Mouse (Mus musculus): Measurements from ENCODE around the gene Gatd1.
A peak's percentile ranks its signal among the peaks of the same experiment; 100 is the strongest.
"Not testable (repeated sequence)": the region's sequence is repeated elsewhere in the genome, so short reads cannot be mapped to it uniquely, and the experiment has no call there.

Gene Gatd1

DNA sequence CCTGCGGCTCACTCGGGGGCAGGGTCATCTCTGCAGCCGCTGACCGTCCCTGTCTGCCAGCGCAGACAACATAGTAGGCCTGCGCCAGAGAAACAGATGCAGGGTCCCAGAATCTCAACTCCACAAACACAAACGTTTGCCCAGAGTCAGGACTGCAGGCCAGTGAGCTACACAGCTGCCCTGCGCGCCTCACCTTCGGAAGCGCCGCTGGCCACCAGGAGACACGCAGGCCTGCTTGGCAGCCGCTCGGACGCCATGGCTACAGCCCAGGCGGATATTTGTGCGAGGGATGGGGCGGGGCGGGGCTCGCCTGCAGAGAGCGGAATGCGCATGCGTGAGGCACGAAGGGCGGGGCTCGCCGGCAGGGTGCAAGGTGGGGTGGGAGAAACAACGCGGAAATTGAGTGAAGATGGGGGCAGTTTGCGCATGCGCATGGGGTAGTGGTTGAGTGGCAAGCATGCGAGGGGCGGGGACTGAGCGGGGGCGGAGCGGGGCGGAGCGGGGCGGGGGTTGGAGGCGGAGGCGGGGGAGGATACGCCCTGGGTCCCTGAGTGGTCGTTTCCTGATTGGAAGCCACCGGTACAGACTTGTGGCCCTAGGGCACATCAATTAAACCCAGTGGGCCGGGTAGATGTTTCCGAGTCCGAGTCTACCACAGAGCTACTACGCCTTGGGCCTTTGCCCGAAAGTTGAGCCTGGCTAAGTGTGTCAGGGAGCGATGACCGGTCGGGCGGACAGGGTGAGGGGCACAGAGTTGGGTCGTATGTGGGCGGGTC lies at the start of gene Gatd1:
Gatd1 (minus strand) TSS at position 328 of the 776 bp plus-strand sequence.
- DNase-seq (ENCODE audit: low spot score) = peak; percentile 99

DNA sequence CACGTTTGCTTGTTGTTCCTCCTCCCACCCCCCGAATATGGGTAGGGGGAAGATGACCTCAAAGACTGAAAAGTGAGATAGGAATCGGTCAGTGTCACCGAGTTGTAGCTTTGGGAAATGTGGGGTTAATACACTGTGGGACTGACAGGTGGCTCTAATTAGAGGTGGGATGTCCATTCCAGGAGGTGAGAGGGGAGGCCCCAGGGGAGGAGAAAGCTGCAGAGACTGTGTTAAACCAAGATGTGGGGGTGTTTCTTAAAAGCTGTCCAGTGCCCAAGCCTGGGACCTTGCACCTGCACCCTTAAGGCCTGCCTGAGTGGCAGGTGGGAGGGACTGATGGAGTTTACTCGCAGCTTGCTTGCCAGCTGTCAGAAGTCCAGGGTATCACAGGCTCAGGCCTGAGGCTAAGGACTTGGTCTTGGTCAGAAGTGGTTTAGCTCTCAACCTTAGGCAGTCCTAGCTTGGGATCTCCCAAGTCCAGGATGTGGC lies 48.4 kb upstream of the Gatd1 start:
- no peak for DNase-seq (ENCODE audit: low spot score)

DNA sequence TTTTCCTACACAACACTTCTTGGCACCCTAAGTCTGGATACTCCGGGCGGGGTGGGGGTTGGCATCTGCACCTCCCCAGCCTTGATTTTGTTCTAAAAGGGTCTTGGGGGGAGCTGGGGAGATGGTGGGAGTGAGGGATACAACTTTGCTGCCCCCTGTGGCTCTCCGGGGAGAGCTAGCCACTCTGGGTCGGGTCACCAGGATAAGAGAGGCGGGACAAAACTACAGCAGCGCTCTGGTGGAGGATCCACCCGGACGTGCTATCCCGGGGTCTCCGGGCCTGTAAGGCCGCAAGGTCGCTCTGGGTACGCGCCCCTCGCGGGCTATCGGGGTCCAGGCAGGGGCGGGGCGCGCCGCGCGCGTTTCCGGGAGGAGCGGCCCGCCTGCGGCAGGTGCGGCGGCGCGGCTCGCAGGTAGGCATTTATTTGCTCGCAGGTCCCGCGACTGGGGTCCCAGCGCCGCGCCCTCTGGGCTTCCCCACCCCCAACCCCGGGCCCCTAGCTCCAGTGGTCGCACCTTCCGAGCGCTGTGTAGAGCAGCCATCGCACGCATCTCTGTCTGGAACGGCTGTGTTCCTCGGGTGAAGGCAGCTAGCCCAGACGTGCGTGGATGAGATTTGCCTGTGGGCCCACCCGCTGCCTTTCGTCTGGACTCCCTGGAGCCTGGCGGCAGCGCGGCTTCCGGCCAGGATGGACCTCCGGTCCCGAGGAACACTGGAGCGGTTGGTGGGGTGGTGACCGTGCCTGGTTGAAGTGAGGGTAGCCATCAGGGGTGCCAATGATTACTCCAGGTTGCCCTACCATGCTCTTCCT lies 47.8 kb upstream of the Gatd1 start:
- DNase-seq (ENCODE audit: low spot score) = no peak

DNA sequence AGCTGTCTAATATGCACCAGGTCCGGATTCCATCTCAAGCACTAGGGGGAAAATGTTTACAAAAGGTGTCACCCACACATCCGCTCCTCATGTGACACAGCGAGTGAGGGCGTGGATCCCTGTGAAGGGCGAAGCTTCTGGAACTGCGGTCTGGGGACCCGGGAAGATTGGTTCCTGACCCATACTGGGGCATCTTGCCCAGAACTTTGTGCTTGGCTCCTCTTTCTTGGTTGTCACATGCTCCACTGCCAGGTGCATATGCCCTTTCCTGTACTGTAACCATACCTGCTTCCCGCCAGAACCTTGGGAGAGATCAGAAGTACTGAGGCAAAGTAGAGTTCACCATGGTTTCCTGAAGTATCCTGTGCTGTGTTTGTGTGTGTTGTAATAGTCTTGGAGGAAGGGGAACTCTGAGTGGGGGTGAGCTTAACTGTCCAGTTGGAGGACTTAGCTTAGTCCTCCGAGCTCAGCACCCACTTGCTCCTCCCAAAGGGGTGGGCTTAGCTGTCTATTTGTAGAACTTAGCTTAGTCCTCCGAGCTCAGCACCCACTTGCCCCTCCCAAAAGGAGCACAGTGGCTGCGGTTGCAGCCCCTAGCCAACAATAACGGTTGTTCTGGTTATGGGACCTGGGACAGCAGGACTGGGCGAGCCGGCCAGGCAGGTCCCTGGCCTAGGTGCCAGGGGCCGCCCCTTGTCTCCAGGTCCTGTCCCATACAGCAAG lies 46.6 kb upstream of the Gatd1 start, which contains the start of gene Cracr2b:
Cracr2b (plus strand) TSS at position 704 of the 723 bp plus-strand sequence.
- no peak for DNase-seq (ENCODE audit: low spot score)

DNA sequence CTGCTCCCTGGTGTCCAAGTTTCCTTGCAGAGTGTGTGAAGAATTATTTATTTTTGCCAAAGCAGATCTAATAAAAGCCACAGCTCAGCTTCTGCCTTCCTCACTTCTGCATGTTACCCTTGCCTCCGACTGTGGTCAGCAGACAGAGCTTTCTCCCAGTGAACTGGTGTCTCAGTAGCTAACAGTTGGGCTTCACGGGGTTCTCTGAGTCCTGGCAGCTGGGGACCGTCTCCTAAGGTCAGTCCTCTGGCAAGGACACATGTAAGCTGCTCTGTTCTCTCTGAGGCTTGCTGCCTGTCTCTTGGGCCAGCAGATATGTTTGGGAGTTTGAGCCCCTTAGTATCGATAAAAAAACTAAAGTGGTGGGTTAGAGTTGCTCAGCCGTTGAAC lies 46.1 kb upstream of the Gatd1 start:
- DNase-seq (ENCODE audit: low spot score) = no peak

DNA sequence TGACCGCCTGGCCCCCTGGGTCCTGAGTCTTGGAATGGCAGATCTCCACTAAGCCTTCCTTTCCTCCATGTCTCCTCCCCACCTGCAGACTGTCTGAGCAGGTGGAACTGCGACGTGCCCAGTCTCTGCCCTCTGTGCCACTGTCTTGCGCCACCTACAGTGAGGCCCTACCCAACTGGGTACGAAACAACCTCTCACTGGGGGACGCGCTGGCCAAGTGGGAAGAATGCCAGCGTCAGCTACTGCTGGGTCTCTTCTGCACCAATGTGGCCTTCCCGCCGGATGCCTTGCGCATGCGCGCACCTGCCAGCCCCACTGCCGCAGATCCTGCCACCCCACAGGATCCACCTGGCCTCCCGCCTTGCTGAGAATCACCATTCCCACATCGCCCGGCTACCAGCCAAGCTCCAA lies 45.4 kb upstream of the Gatd1 start:
- DNase-seq (ENCODE audit: low spot score) = no peak

DNA sequence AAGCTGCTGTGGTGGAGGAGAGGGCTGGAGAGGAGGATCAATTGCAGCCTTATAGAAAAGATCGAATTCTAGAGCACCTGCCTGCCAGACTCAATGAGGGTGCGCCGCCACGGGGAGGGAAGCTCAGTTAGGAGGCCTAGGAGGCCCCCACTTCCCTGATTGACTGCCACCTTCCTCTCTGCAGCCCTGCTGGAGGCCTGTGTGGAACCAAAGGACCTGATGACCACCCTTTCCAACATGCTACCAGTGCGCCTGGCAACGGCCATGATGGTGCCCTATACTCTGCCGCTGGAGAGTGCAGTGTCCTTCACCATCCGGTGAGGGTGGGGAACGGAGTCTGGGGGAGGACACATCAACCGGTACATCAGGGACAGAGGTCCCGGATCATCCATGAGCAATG lies 44.7 kb upstream of the Gatd1 start:
- no peak for DNase-seq (ENCODE audit: low spot score)

DNA sequence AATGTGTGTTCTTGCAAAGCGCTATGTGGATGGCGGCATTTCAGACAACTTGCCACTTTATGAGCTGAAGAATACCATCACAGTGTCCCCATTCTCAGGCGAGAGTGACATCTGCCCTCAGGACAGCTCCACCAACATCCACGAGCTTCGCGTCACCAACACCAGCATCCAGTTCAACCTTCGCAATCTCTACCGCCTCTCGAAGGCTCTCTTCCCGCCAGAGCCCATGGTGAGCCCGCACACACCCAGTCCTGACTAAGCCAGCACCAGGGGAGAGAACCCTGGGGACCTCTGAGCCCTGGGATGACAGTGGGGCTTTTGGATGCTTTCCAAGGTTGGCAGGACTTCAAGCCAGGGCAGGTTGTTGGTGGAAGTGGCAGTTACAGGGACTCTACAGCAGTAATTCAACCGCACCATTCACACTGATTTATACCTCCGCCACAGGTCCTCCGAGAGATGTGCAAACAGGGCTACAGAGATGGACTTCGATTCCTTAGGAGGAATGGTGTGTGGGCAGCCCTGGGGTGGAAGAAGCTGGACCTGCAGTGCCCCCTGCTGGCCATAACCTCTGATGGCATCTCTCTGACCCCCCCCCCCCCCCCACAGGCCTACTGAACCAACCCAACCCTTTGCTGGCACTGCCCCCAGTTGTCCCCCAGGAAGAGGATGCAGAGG lies 44.2 kb upstream of the Gatd1 start:
- no peak for DNase-seq (ENCODE audit: low spot score)

DNA sequence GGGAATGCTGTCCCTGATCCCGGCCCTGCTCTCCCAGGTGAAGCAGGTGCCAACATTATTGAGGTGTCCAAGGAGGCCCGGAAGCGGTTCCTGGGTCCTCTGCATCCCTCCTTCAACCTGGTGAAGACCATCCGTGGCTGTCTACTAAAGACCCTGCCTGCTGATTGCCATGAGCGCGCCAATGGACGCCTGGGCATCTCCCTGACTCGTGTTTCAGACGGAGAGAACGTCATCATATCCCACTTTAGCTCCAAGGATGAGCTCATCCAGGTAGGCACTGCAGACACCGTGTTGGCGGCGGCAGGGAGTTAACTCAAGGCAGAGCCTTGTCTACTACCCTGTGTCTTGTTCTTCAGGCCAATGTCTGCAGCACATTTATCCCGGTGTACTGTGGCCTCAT lies 43.3 kb upstream of the Gatd1 start:
- DNase-seq (ENCODE audit: low spot score) = no peak

DNA sequence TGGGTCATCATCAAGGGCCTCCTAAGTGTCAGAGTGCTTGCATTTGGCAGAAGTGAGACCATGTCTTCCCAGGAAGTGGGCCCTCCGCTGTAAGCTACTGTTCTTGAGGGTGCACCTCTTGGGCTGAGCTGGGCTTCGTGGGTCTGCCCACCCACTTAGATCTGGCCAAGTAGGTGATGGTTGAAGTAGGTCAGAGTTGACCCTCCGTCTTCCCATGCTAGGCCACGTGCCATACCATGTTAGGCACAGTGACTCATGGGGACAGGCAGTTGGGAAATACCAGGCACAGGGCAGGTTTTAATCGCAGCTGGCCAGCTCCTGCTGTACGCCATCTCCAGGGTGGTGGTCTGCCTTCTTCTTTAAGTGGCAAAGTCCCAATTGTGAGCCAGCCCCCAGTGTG lies 42.8 kb upstream of the Gatd1 start:
- no peak for DNase-seq (ENCODE audit: low spot score)

DNA sequence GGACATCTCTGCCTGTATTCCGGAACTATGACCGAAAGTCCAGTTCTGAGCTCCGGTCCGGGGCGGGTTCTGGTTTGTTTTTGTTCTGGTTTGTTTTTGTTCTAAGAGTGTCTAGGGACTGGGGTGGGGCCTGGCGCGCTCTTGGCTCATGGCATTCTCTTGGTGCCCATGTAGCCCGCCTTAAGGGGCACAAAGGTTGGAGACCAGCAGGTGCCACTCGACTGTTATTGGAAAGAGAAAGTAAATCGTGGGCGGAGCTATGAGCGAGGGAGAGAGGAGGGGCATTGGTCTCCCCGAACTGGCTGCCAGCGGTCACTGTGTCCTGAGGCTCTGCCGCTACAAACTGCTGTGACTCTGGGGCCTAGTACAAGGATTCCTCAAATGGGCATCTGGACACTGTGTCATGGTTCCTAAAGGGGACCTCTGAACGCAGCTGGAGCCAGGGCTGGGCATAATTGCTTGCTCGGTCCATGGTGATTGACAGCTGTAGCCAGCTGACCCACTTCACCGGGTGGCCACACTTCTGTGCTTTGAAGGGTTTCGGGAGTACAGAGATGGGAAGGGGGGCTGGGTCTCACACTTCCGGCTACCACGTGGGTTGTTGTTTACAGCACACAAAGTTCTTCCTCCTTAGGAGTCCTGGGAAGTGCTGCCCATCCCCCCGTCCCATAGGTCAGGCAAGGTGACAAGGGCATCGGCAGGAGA lies 41.8 kb upstream of the Gatd1 start:
- peak; percentile 65 for DNase-seq (ENCODE audit: low spot score)

DNA sequence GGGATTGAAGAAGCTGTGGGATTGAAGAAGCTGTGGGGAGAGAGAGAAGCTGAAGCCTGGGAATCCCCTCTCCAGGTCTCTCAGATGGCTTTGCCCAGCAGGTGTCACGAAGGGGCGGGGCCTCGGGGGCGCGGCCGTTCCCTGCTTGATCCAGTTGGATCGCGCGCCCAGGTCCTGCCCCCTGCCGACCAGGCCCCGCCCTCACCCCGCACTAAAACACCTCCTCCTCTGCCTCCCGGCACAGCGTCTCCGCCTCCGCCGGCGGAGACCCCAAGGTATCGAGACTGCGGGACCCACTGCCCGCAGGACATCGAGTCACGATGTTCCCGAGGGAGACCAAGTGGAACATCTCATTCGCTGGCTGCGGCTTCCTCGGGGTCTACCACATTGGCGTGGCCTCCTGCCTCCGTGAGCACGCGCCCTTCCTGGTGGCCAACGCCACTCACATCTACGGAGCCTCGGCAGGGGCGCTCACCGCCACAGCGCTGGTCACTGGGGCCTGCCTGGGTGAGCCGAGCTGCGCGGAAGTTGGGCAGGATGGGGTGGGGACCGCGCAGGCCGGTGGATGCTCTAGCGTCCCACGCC lies 41.1 kb upstream of the Gatd1 start, which contains the start of gene Pnpla2:
Pnpla2 (plus strand) TSS at position 232 of the 585 bp plus-strand sequence.
- DNase-seq (ENCODE audit: low spot score) = peak; percentile 91

DNA sequence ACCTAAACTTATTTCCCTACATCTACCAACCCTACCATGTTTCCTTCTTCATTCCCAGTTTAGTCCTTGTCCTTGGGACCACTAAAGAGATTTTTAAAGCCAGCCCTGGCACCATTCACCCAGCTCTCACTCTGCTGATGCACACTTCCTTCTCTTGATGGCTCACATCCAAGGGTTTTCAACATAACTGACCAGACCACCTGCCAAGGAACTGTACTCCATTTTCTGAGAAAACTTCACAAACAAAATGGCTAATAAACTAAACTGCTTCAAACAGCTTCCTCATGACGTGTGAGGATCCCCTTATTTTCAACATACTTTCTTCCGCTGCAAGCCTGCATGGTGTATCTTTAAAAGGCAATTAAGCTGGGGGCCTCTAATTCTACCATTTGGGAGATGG lies 39.7 kb upstream of the Gatd1 start:
- no peak for DNase-seq (ENCODE audit: low spot score)

DNA sequence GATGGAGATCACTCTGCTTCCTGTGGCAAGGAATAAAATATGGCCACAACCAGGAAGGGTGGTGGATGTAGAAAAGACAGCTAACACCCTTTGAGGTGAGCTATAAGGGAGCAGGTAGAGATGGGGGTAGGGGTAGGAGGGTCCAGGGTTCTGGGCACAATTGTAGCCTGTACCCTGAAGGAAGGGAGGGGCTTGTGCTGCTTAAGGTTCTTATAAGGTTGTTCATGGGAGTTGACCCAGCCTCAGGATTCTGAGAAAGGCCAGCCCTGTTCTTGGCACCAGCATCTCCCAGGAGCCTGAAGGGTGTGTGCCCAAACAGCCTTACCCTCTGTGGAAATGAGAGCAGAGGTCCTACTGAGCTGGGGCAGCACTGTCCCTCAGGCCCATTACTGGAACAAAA lies 38.0 kb upstream of the Gatd1 start:
- no peak for DNase-seq (ENCODE audit: low spot score)

DNA sequence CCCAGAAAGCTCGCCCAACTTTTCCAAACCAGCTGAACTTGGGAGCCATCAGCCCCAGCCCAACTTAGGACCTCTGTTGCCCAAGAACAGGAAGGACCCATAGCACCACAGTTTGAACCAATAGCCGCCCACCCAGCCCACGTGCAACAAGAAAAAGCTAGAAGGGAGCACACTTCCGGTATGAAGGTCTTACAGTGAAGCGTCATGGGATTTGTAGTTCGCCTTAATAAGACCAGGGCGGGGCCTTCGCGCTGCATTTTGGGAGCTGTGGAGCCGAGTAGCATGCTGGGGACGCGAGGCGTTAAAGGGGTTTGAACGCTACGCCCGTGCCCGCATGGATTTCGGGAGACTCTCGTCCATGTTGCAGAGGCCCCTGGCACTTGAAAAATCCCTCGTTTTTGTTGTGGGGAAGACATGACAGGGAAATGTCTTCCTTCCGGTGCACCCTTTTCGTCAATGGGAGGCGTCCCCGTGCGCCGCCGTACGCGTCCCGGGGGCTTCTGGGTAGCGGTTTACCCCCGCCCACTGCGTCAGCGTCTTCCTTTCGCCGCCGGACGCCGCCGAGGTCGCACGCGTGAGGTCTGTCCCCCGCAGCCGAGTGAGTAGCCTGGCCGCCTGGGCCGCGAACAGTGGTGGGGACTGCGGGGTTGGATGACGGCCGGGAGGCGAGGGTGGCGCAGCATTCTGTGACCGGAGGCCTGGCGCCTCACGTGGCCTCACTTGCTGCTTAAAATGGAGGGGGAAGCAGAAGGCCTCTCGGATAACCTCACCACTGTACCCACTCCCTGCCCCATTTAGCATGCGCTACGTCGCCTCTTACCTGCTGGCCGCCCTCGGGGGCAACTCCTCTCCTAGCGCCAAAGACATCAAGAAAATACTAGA lies 33.4 kb upstream of the Gatd1 start, which contains the start of gene Rplp2:
Rplp2 (plus strand) TSS at position 261 of the 882 bp plus-strand sequence.
- DNase-seq (ENCODE audit: low spot score) = peak; percentile 94

DNA sequence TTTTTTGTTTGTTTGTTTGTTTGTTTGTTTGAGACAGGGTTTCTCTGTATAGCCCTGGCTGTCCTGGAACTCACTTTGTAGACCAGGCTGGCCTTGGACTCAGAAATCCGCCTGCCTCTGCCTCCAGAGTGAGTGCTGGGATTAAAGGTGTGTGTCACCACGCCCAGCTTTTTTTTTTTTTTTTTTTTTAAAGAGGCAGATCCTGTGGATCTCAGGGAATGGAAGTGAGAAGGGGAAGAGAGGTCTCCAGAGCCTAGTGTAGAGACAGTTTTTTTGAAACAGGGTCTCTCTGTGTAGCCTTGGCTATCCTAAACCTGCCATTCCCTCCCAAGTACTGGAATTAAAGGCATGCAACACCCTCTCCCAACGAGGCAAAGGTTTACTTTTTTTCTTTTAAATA lies 32.4 kb upstream of the Gatd1 start:
- DNase-seq (ENCODE audit: low spot score) = not testable (repeated sequence)

DNA sequence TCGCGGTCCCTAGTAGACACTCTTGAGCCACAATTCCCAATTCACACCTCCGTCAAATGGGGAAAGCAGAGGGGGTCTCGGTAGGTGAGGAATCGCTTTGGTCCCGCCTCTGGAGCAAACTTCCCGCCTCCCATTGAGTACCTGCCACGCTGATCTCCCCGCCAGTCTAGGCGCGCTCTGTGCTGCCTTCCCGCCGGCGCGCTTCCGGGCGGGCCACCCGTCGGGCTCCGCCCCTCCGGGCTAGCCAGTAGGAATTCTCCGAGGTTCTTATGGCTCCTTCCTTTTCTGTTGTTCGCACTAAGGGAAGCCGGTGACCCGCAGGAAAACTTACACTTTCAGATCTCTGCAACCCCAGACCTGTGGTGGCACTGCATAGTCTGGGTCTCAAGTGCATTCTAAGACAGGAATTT lies 29.9 kb upstream of the Gatd1 start, which contains the start of gene Pidd1:
Pidd1 (minus strand) TSS at position 198 of the 410 bp plus-strand sequence.
- no peak for DNase-seq (ENCODE audit: low spot score)

DNA sequence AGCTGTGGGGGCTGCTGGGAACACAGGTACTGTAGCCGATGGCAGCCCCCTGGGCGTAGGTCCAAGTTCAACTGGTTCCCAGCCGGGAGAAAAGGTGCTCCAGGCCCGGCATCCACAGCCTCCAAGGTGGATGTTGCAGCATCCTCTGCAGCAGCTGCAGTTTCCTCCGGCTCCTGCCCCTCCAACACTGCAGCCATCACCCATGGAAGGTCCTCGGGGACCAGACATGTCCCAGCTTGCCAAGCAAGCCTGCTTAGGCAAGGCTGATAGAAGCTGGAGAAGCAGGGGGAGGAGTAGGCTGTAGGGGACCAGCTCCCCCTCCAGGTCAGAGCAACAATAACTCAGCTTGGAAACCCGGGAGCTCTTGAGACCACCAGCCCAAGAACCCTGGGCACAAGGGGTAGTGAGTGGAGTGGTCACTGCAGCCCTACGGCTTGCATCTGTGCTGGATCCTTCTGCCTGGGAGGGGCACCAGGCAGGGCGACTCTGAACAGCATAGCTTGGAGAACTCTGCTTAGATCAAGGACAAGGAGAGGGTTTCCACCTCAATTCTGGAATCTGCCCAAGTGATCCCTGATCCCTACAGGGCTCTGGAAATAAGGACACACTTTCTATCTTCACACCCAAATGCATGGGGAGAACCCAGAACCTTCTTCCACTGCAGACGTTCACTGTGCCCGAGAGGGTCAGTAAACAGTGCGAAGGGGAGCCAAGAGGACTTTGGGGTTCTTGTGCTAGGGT lies 29.3 kb upstream of the Gatd1 start:
- DNase-seq (ENCODE audit: low spot score) = no peak

DNA sequence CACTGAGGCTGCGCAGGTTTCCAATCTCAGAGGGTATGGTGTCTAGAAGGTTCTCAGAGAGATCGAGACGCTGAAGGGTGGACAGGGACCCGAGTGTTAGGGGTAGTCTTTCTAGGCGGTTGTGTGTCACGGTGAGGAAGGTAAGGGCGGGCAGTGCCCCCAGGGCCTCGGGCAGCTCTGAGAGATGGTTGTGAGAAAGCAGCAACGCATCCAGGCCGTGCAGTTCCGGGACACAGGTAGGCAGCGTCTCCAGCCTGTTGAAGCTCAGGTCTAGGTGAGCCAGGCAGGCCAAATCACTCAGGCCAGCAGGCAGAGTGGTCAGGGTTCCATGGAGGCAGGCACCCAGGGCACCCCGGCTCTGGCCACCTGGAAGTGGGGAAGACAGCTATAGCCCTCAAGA lies 28.3 kb upstream of the Gatd1 start:
- DNase-seq (ENCODE audit: low spot score) = no peak
